In the genomic region with DNA sequence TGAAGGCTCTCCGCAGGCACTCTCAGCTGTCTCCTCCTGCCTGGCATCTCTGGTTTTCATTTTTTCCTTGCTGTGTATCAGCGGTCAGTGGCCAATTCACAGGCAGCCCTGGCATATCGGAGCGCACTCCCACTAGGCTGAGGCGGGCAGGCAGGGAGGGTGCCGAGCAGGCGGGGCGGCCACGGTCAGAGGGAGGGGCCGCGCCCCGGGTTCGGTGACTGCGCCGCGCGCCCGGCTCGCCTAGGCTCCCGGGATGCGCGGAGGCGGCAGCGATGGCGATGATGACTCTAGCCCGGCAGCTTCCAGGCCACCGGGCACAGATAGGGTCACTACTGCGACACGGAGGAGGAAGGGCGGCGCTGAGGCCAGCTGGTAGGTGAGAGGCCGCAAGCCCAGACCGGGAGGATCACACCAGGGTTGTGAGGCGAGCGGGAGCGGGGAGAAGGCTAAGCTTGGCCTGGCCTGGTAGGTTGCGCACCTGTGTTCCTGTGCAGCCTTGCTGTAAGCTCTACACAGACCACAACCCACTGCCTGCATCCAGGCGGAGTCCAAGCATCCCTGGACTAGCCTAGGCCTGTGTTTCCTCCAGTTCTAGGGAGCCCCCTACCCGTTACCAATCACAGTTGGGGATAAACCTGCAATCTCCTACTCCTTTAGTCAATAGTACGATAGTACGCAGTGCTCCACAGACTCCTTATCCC, we compare ENCODE assay signal across 7 mouse cellular contexts. TPM values are rescaled to one million over a fixed set of nuclear protein-coding genes. Genes with fewer than 3 reads are reported as not detected.
DNase-seq lines count a peak whose midpoint lies in the region; ATAC-seq and TF ChIP-seq lines count a peak whose summit lies in the region.

Gene Gpr75, plus strand, starts transcription at position 188 of the 701 bp plus-strand sequence.
Gene Asb3, plus strand, starts transcription at position 246 of the 701 bp plus-strand sequence.

- H3K4me1 ChIP-seq in embryonic facial prominence, embryonic 13.5 days, result peaks cover 8% of the 10 kb centered on the region; the same call in 1 of the 2 replicates
- H3K4me1 ChIP-seq in intestine, embryonic 16.5 days (ENCODE audit: control insufficient read depth, insufficient read depth, low read length), result peaks cover 6% of the 10 kb centered on the region; the same call in 1 of the 2 replicates

- ATAC-seq in embryonic facial prominence, embryonic 13.5 days (ENCODE audit: insufficient number of reproducible peaks, insufficient read depth, low FRiP score, low TSS enrichment, low read depth), result peak; percentile 88
- ATAC-seq in intestine, embryonic 16.5 days, result peak; percentile 98
- ATAC-seq in megakaryocyte, adult 5-6 weeks (ENCODE audit: poor library complexity, severe bottlenecking), result peak; percentile 27; the same call in 1 of the 2 replicates

- peak within 1 kb of the TSS; percentile 78 for H3K9ac ChIP-seq in embryonic facial prominence, embryonic 13.5 days
- peak within 1 kb of the TSS; percentile 64 for H3K9ac ChIP-seq in intestine, embryonic 16.5 days (ENCODE audit: low read depth, low read length)

- 0 out of 2 replicates have a peak, but pooled peaks cover 3% of the 10 kb centered on the region for H3K36me3 ChIP-seq in embryonic facial prominence, embryonic 13.5 days
- no peaks in the 10 kb centered on the region for H3K36me3 ChIP-seq in intestine, embryonic 16.5 days (ENCODE audit: control insufficient read depth, insufficient read depth, low read length)

- H3K9me3 ChIP-seq in embryonic facial prominence, embryonic 13.5 days, result no peaks in the 10 kb centered on the region
- H3K9me3 ChIP-seq in intestine, embryonic 16.5 days (ENCODE audit: control insufficient read depth, low read length), result no peaks in the 10 kb centered on the region

- intact Hi-C loops in left cerebral cortex, postnatal 10 days (cut with DNase I), result no loop called here

- peak within 1 kb of the TSS; percentile 56 for H3K4me3 ChIP-seq in embryonic facial prominence, embryonic 13.5 days
- peak within 1 kb of the TSS; percentile 52 for H3K4me3 ChIP-seq in intestine, embryonic 16.5 days (ENCODE audit: low read length)

- peak; percentile 70 for DNase-seq in brain, embryonic 14.5 days (ENCODE audit: low read depth)
- DNase-seq in gonadal fat pad, adult 2 months (ENCODE audit: low read depth), result peak; percentile 12
- DNase-seq in left cerebral cortex, postnatal 10 days (ENCODE audit: extremely low spot score in 1 of 2, low spot score in 2 of 2), result peak; percentile 45 to 70
- DNase-seq in right cerebral cortex, postnatal 10 days (ENCODE audit: low spot score in 2 of 2), result peak; percentile 72 to 74

- WGBS in embryonic facial prominence, embryonic 13.5 days, result 3% methylated on average over 41 of the region's 41 CpGs
- 4% methylated on average over 41 of the region's 41 CpGs for WGBS in intestine, embryonic 16.5 days

- no peaks in the 10 kb centered on the region for H3K27me3 ChIP-seq in embryonic facial prominence, embryonic 13.5 days
- no peaks in the 10 kb centered on the region for H3K27me3 ChIP-seq in intestine, embryonic 16.5 days (replicated peaks; ENCODE audit: control insufficient read depth, insufficient read depth, low read length)

- 0 out of 2 replicates have a peak, but pooled peaks have one; percentile 14 for TF ChIP-seq POLR2A in brain, embryonic 14.5 days (IDR thresholded peaks at IDR 0.05; ENCODE audit: borderline replicate concordance, extremely low read depth, insufficient read depth, insufficient read length, poor library complexity, severe bottlenecking)

- no peak within 1 kb of the TSS for H3K27ac ChIP-seq in embryonic facial prominence, embryonic 13.5 days
- no peak within 1 kb of the TSS for H3K27ac ChIP-seq in intestine, embryonic 16.5 days (ENCODE audit: low read length)

- H3K4me2 ChIP-seq in embryonic facial prominence, embryonic 13.5 days, result peak within 1 kb of the TSS; percentile 96
- H3K4me2 ChIP-seq in intestine, embryonic 16.5 days (ENCODE audit: low read depth, low read length), result peak within 1 kb of the TSS; percentile 87

- no peak for TF ChIP-seq CTCF in brain, embryonic 14.5 days (IDR thresholded peaks at IDR 0.05; ENCODE audit: borderline replicate concordance, extremely low read depth, insufficient read depth, insufficient read length)

RNA-seq across cellular contexts. Expression of gene Gpr75, which starts in this region (rescaled TPM):
- 5.7 and 7.1 TPM in 2 replicates for polyA plus RNA-seq in brain, embryonic 14.5 days (2012; rRNA removed)
- 0.54 and 0.94 TPM in 2 replicates for polyA plus RNA-seq in embryonic facial prominence, embryonic 13.5 days (2015; fragmentation: Nextera tagmentation; extraction: Ambion mirVana)
- 0.52 and 0.57 TPM in 2 replicates for polyA plus RNA-seq in gonadal fat pad, adult 2 months (2012; rRNA removed)
- 0.18 TPM in 2 replicates for polyA plus RNA-seq in intestine, embryonic 16.5 days (2015; fragmentation: Nextera tagmentation; extraction: Ambion mirVana)
- total RNA-seq in left cerebral cortex, postnatal 10 days (2021), result 1 to 10 TPM; 8.1 to 8.4 TPM
- not detected in 2 replicates for total RNA-seq in megakaryocyte, adult 5-6 weeks (2015)
- total RNA-seq in megakaryocyte, adult 5-6 weeks (2017), result not detected in 2 replicates

RNA-seq across cellular contexts. Expression of gene Asb3, which starts in this region (rescaled TPM):
- 11.4 and 14.2 TPM in 2 replicates for polyA plus RNA-seq in brain, embryonic 14.5 days (2012; rRNA removed)
- 35.1 and 38.5 TPM in 2 replicates for polyA plus RNA-seq in embryonic facial prominence, embryonic 13.5 days (2015; fragmentation: Nextera tagmentation; extraction: Ambion mirVana)
- polyA plus RNA-seq in gonadal fat pad, adult 2 months (2012; rRNA removed), result 4.1 and 4.6 TPM in 2 replicates
- polyA plus RNA-seq in intestine, embryonic 16.5 days (2015; fragmentation: Nextera tagmentation; extraction: Ambion mirVana), result 19.7 and 19.9 TPM in 2 replicates
- total RNA-seq in left cerebral cortex, postnatal 10 days (2021), result 10 to 100 TPM; 14.2 to 16.2 TPM
- 14.5 and 16.8 TPM in 2 replicates for total RNA-seq in megakaryocyte, adult 5-6 weeks (2015)
- total RNA-seq in megakaryocyte, adult 5-6 weeks (2017), result 11.3 and 19.1 TPM in 2 replicates

Comparison
In these comparisons a context has a peak if more than half of its experiments do, and no peak if none do; other contexts are left out.
1. RNA of gene Gpr75 (total RNA-seq): 8.1 to 8.4 TPM in left cerebral cortex, postnatal 10 days; not detected in megakaryocyte, adult 5-6 weeks; every median in the first group is over 4 times any median in the second.
2. DNase-seq: peak in every context shown above with its lines; median percentile 73 in right cerebral cortex, postnatal 10 days; 70 in brain, embryonic 14.5 days; 58 in left cerebral cortex, postnatal 10 days; 12 in gonadal fat pad, adult 2 months.
3. ATAC-seq: peak in every context shown above with its lines; median percentile 98 in intestine, embryonic 16.5 days; 88 in embryonic facial prominence, embryonic 13.5 days; 27 in megakaryocyte, adult 5-6 weeks.